Mouse (Mus musculus): ENCODE results near the gene Sipa1l2.

Gene Sipa1l2

DNA sequence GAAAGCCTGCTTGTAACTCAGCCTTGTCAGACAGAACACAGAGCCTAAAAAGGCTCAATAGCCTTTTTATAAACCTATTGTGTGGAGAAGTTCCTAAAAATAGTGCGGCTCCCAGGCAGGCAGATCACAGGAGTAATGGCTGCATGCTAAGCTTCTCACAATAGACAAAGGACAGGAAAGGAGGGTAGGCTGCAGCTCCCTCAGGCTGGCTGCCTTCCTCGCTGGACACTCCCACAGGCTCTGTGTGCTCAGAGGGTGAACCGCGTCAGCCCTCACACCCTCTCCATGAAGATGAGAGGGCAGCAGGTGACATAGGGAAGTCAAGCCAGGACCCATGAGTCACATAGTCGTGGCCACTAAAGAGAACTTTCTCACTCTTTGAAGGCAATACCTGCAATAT, 55.7 kb downstream of the Sipa1l2 start:
- no peak for DNase-seq (ENCODE audit: low read depth, low spot score)

DNA sequence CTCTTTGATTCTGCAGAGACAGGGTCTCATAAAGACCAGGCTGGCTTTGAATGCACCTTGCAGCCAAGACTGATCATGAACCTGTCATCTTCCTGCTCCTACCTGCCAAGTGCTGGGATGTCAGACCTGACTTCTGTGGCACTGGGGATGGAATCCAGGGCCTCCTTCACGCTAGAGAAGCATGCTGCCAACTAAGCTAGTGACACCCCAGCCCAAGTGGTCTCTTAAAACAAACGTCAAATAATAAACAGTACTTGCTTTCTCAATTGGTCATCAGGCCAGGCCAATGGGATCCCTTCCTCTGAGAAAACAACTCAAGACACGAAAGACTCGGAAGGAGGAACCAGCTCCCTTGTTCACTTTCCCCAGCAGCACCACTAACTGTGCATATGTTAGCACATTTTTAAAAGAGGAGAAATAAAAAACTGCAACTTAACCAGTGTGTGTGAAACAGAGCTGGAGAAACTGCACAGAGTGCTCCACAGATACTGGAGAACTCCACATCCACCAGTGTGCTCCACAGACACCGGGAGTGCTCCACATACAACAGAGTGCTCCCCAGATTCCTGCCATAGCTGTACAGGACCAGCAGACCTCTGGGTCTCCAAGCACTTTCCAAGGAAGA, 56.3 kb downstream of the Sipa1l2 start:
- no peak for DNase-seq (ENCODE audit: low read depth, low spot score)

DNA sequence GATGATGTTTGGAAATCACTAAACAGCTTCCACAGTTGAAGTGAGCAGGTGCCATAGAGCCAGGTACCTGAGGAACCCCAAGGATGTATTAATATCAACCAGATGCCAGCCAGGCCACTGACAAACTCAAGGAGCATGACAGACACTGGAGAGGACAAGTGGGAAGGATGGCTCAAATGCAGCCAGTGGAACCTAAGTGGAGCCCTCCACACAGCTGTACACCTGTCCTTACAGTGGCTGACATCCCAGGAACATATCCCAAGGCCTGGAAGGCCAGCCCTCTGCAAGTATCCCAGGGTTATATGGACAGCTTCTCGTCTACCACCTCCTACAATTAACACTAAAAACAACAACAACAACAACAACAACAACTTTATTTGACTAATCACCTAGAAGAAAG, 57.0 kb downstream of the Sipa1l2 start:
- no peak for DNase-seq (ENCODE audit: low read depth, low spot score)

DNA sequence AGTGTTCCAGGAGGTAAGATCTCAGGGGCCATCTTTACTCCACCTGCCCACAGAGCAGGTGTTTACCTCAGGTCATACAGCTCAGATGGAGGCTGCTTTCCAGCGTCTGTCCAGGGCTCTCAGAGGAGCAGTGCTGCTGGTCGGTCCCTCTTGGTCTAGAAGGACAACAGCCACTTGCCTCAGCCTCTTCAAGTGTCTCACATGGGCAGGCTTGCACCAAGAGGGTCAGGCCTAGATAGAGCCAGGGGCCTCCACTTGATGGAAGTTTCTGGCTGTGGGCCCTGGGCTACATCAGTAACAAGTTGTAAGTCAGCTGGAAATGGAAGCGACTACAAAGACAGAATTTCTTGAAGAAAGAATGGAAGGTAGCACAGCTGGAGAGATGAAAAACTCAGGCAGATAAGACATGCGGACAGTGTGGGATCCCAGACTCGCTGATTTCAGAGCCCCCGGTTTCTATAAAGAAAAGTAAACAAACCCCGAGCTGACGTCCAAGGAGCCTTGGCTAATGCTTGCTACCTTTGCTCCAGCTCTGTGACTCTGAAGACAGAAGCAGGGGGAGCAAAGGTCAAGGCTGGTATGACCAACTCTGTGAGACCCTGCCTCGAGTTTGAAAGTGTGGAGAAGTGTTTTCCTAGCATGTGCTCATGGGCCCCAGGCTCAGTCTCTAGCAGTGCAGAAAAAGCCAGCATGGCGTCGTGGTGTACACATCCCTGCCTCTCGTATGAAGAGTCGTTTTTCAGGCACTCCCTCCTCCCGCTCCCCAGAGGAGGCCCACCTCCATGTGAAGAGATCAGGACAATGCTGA, 58.5 kb downstream of the Sipa1l2 start:
- DNase-seq (ENCODE audit: low read depth, low spot score) = no peak

DNA sequence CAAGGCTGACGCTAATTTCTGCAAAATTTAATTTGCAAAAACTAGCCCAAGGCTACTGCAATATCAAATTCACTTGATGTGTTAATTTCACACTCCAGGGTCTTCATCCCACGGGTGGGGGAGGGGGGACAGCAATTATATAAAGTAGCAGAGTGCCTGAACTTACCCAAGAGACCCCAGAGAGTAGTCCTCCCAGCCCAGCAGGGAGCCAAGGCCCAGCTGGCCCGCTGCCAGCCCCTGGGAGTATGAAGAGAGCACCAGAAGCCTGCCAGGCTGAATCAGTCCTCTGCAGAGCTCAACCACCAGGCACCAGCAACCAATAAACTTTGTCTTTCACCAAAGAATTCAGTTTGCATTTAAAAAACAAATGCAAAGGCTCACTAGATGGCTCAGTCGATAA, 59.8 kb downstream of the Sipa1l2 start:
- no peak for DNase-seq (ENCODE audit: low read depth, low spot score)

DNA sequence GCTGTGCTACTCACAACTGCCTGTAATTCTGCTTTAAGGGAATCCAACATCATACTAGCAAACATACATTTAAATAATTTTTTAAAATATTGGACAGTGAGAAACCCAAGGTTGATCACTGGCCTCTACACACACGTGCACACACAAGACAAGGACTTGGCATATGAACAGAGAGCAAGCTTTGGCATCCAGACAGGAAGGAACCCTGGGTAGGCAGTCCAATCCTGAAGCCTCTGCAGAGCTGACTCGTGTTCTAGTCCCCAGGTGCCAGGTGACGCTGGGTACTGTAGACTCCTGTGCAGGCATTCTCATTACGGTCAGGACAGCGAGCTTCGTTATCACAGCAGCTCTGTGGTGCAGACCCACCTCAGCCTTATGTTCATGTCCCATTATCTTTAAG, 60.4 kb downstream of the Sipa1l2 start:
- no peak for DNase-seq (ENCODE audit: low read depth, low spot score)

DNA sequence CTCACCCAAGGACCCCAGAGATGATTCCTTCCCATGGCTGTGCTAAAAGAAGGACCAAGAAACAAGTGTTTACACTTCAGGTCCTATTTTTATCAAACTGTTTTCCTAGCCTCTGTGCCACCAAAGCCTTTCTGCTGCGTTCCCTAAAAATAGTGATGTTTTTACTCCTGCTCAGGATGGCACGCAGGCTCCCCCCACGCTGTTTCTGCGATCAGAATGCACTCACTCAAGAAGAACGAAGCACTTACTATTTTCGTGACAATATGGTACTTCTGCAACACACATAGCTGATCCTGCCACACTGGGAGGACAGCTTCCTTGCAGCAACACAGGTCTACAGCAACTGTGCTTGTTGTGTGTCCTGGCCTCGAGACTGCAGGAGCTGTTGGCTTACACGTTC, 62.3 kb downstream of the Sipa1l2 start:
- DNase-seq (ENCODE audit: low read depth, low spot score) = no peak

DNA sequence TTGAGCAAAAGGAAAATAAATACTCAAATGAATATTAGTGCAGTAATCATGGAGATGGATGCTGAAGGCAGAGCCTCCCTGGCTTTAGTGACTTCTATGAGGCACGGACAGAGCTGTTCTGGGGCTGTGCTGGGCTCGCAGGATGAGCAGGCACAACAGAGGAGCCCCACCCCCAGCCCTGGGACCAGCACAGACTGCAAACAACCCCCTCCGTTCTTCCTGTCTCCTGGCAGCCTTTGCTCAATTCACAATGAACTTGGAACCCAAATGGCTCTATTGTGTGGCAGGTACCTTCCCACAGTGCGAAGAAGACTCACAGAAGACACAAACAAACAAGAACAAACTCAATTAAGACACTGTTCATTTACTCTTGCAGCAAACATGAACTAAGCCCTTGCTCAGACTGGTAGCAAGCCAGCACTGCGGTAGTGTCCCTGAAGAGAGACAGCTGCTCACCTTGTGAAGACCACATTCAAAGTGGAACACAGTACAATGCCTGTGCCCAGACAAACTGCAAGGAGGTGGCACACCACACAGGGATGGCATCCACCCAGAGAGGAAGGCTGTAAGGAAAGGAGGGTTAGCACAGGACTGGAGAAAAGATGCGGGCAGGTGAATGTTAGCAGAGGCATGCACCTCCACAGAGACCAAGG, 64.9 kb downstream of the Sipa1l2 start:
- no peak for DNase-seq (ENCODE audit: low read depth, low spot score)

DNA sequence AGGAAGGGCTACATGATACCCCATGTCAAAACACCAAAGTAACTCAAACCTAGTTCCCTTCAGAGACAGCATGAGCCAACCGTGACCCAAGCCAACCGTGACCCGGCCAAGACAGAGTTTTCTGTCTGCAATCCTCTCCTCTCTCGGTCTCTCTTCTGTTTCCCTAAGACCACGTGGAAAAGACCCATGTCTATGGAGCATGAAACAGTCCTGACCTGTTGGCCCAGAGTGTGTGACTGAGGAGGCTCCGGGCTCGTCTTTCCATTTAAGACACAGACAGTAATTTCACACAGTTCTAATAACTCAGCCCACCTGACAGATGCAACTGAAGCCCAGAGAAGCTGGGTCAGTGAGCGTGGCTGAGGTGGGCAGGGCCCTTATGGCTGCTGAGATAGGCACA, 65.8 kb downstream of the Sipa1l2 start:
- no peak for DNase-seq (ENCODE audit: low read depth, low spot score)

DNA sequence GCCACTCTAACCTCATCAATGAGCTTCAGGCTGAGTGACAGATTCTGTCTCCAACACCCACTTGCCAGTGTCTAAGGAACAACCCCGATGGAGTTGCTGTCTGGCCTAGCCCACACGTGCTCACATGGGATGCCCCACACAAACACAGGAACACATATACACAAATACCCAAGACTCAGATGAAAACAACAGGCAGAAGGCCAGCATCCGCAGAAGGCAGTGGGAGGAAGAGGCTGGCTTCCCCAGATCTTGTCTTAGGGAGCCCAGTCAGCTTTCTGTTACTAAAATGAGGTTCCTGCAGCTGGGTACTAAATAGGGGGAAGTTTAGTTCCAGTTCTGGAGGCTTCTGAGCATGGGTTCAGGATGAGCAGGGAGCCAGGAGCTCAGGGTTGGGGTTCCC, 66.8 kb downstream of the Sipa1l2 start:
- DNase-seq (ENCODE audit: low read depth, low spot score) = no peak

DNA sequence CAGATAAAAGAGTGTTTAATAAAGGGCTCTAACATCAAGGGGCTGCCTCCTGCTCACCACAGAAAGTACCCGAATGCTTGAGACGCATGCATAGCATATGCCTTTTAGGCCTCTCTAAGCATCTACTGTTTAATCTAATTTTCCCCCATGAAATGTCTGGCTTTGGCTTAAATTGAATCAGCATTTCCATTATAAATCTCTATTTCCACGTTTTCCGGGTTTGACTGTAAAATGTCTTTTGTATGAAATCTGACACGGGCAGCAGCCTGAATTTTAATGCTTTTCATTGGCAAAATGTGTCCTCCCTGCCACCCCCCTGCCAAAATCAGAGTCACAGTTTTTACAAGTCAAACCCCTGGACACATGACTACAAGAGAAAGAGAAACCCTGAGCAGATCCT, 69.6 kb downstream of the Sipa1l2 start:
- DNase-seq (ENCODE audit: low read depth, low spot score) = no peak

DNA sequence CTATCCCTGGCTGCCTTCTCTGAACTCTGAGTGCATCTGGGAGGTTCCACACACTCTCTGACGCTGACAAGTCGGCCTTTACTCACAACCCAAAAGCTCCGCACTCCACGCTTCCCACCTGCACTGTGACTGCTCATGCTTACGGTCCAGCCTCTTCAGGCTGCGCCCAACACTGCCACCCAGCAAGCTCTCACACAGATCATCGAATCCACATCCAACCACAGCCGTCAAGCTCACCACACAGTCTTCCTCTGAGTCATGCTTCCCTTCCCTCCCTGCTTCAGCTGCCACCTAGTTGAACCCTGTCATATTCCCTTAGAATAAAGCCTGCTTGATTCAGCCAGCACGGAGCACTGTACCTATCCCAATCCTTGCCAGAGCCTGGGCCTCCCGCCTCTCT, 71.1 kb downstream of the Sipa1l2 start:
- DNase-seq (ENCODE audit: low read depth, low spot score) = no peak

DNA sequence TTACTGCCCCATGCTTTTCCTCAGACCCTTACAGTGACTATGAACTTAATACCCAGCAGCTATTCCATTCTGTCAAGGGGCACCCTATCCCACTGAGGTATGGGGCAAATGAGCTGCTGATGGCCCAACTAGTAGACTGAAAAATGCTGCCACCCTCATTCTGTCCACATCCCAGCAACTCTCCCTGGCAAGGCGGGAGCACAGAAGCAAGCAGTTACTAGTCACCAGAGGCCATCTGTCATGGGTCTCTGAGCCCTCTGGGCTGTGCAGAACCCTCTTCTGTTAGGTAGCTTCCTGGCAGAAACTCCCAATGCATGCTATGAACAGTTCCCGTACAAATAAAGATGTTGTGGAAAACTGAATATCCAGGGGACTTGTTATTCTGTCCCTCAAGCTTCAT, 74.1 kb downstream of the Sipa1l2 start:
- no peak for DNase-seq (ENCODE audit: low read depth, low spot score)

DNA sequence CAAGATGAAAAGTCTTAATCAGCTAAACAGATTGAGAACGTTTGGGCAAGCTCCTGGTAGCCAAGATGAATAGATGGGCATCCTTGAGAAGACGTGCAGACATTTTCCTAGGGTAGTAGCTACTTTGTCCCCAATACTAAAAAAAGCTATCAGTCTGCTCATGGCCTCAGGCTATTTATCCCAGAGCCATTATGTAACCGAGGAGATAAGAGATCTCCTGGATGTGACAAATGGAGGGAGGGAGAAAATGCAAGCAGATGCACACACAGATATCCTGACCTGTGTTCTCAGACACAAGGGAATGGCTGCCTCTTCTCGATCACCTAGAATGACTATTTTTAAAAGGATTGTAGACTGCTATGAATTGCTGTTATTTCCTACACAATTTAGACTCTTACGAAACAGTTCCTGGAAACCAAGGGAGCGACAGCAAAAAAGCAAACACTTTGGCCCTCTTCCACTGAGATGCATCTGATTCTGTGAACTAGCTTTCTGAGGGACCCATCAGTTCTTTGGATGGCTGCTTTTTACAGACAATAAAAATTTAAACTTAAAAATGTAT, 76.3 kb downstream of the Sipa1l2 start:
- DNase-seq (ENCODE audit: low read depth, low spot score) = no peak

DNA sequence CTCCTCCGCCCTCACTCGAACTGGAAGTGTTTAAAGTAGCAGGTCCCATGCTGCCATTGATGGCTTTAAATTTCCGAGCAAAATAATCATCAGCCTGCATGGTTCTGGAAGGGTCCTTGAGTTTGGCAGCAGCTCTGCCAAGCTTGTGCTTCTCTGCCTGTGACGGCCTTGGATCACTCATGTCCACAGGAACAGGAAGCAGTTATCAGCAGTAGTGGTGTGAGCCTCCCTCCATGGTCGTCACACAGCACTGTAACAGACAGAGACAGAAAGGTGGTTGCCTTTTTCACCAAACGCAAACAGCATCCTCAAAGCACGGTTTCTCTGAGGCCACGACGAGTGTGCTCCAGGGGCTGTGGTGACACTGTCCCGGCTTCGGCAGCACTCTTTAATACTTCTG, 77.2 kb downstream of the Sipa1l2 start:
- DNase-seq (ENCODE audit: low read depth, low spot score) = no peak

DNA sequence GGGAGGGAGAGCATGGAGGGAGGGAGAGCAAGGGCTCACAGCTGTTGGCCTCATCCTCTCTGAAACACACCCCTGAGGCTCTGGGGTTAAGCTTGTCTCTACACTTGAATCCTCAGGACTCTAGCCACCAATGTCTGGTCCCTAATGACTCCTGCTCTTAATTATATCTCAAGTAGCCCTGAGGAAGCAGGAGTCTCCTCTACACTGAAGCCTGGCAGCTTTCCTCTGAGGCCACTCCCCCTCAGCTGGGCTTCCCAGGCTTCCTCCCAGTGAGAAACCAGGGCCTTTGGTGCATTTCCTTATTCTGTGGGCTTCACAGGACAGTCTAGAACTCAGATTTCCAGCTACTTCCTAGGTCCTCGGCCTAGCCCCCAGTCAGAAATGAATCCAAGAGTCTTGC, 80.9 kb downstream of the Sipa1l2 start:
- DNase-seq (ENCODE audit: low read depth, low spot score) = no peak

DNA sequence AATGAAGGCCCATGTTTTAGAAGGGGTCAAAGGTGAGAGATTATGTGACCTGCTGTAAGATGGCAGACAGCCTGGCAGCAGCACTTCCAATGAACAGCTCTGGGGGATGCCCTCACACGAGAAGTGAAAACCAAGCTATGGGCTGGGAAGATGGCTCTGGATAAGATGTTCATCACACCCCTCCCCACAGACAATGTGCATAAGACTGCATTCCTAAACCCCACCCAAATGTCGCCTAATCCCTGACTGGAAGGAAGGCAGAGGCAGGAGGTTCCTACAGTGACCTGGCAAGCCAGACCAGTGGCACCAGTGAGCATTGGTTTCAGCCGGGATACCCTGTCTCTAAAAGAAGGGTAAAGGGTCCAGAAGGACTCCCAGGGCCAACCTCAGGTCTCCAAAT, 83.9 kb downstream of the Sipa1l2 start:
- no peak for DNase-seq (ENCODE audit: low read depth, low spot score)

DNA sequence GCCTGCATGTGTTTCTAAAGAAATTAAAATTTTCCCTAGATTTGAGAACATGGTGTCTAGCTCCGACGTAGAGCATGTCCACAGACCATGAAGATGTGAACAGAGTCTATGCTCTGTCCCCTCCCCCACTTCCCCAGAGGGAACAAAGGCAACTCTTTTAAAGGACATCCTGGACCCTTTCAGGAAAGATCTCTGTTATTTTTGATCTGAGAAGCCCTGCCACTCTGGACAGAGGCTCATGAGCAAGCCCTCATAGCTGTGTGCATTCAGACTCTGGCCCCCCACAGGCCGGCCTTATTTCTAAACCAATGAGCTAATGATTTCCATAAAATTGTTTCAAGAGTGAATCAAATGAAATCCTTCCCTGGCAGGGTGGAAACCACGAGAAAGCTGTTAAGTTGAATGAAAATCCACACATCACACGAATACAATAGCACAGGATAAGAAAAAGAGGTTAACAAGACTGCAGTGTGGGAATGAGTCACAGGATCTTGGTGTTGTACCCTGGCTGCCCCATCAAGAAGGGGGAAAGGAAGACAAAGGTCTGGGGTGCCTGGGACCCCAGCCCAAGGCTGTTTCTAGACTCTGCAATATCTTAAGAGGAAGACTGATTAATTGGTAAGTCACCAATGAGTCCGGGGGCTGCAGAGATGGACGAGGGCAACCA, 84.9 kb downstream of the Sipa1l2 start:
- DNase-seq (ENCODE audit: low read depth, low spot score) = no peak

DNA sequence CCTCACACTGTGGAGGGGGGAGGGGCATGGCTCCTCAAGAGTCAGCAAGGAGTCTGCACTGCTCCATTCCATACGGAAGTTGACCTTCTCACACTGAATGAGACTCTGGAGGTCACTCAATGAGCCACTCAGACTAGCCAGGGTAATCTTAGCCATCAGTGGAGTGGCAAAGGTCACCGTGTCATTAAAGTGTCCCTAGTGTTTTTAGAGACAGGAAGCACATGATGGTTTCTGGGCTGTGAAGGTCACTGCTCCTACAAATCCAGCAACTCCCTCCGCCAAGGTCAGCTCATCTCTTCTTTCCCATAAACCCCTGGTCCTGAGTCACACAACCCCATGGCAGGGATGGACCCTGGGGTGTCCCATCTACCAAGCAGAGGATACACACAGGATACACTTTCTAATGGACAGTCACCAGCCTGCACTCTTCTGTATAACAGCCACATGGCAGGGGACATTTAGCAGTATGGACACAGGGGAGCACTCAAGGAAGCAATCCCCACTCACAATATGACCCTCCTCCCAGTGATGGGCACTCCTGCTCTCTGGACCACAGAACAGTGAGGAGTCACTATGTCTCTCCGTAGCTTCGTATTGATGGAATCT, 87.0 kb downstream of the Sipa1l2 start:
- DNase-seq (ENCODE audit: low read depth, low spot score) = no peak

DNA sequence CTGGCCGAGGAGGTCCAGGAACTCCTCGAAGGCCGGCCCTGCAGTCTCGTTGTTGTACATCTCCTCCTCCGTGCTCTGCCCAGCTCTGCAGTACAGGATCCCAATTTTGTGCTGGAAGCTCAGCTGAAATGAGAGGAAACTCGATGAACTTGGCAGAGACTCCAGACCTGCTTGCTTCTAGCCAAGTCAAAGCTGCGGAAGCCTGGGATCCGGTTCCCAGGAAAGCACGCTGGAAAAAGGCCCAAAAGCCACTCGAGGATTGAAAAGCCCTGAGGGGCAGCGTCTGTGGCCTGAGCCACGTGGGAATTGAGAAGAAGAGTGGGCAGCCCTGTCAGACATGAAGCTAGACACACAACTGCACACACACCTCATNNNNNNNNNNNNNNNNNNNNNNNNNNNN, 94.7 kb downstream of the Sipa1l2 start:
- peak; percentile 53 for DNase-seq (ENCODE audit: low read depth, low spot score)

DNA sequence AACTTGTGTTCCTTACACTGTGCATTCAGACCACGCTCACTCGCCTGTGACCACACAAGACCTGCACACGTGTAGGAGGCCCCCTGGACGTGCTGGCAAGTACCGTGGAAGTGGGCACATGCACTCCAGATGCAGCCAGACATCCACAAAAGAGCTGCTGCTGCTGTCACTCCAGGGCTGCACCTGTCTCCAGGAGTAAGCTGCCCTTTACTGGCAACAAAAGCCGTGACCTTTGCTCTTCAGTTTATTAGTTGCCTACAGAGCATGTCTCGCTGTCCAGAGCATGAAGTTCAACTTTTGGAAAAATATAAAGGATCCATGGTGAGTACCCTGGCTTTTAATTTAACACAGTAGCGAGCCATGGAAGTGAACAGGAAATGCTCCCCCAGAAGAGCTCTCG, 98.2 kb downstream of the Sipa1l2 start:
- no peak for DNase-seq (ENCODE audit: low read depth, low spot score)

Data from skeletal muscle tissue, adult 2 months (tissue).